Mouse (Mus musculus) megakaryocyte progenitor cell, adult 5-6 weeks (primary cell): ENCODE data around the gene Man2c1. TPM values are rescaled to one million over a fixed set of nuclear protein-coding genes. Genes with fewer than 3 reads are reported as not detected.
A peak's percentile ranks its signal among the peaks of the same experiment; 100 is the strongest.

Source experiments
- ATAC-seq: replicated peaks from 2 replicates; pipeline ENCODE4 v1.8.0; 2016; ENCODE audit warnings: mild to moderate bottlenecking, moderate TSS enrichment, inconsistent platforms; ENCODE audit not compliant: poor library complexity
- total RNA-seq, 2 experiments: library from RNA; stranded (forward) in 1 of 2; stranded (reverse) in 1 of 2; fragments of 157-497, 149-512 nt in 1 of 2; fragments of 200-1000 nt in 1 of 2; gene quantifications; 2 replicates each; pipeline versions ENCODE4 v1.2.3 to v1.2.4; 2015 to 2017

Man2c1 gene
- total RNA-seq, 2 experiments from 2014 or later, result 50.6 to 53.8 TPM

DNA sequence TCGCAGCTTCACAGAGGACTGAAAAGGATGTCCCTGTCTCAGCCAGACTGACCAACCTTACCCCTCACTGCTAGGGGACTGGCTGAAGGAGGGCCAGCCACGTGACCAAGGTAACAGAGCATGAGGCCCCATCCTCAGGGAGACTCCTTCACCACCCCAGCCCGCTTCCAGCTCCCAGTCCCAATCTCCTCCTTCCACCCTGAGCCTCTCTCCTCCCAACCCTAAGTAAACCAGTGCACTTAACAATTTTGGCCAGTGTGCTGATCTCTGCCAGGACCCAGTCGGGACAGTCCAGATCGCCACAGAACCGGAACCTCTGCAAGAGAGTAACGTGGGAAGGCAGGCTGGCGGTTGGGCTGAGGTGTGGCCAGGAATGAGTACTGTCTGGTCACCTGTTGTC, 26.3 kb downstream of the Man2c1 start:
- ATAC-seq, result no peak

DNA sequence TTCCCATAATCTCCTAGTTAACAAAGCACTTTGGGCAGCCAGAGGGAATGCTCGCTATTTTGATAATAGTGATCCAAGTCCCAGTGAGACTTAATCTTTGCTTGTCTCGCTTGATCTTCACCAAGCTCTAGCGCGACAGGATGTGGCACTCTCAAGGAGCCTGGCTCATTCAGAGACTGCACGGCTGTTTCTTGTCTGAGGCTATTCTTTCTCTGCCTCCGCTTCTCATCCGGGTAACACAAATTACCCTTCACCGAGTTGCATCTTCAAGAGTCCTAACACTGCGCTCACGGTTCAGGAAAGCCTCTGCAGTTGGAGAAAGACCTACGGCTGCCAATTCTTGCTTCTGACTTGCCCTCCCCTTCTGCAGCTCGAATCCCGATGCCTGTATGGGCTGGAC, 27.0 kb downstream of the Man2c1 start:
- no peak for ATAC-seq

DNA sequence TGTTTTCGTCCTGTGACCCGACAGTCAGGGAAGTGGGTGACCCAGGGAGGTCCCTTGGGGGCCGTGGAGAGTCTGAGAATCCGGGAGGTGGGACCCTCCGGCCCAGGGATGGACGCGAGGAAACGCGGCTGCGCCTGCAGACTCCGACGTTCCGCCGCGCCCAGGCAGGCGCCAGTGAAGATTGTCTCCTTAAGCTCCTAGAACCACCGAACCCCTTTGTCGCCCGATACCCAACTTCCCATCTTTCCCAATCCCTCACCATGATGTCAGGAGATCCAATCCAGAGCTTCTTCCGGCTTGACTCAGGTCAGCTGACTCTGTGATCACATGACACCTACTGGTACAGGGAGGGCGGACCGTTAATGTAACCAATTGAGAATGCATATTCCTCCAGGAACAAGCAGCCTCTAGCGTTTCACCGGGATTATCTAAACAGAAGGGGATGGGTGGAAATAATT, 27.6 kb downstream of the Man2c1 start, which contains the start of gene Commd4:
TSS of gene Commd4 (minus strand) at position 319 of the 458 bp plus-strand sequence.
- ATAC-seq, result peak; percentile 86

DNA sequence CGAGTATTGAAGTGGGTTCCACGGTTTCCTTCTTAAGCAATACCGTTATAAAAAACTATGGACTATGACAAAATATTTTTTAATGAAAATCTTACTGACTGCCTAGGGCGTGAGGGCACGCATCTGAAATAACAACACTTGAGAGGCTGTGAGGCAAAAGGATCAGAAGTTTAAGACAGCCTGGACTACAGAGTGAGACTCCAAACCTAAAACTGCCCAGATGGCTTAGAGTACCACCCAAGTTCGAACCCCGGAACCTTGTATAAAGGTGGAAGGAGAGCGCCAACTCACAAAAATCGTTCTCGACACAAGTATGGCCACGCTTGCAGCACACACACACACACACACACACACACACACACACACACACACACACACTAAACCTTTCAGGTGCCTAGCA, 28.0 kb downstream of the Man2c1 start:
- ATAC-seq, result no peak

DNA sequence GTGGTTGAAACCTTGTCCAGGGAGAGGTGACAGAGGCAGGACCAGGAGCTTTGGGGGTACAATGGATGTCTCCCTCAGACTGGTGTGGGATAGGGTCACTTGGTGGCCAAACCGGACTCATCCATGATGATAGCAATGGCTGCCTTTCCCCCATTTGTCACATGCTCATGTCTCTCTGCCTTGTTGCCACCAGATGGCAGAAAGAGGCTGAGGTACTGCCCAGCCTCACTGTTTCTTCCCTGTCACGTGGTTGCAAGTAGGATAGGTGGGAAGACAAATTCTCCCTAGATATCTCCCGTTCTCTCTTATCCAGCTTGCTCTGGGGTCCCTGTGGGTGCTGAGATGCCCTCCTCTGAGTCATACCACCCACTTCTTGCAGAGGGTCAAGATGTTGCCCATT, 32.0 kb downstream of the Man2c1 start:
- peak; percentile 64 for ATAC-seq

DNA sequence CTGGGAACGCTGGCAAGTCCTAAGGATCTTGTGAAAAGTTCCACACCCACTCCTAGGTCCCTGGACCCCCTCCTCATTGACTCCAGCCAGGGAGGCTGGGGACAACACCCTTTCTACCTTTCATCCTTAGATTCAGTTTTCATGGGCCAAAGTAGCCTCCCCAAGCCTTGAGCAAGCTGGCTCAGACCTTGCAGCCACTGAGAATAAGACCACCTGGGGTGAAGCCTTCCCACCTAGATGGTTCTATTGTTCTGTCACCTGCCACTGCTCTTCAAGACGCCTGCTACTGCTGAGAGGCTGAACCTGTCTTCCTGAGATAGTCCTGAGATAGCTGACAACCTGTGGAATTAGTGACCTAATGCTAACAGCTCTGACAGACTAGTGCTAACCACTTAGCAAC, 32.6 kb downstream of the Man2c1 start:
- no peak for ATAC-seq

DNA sequence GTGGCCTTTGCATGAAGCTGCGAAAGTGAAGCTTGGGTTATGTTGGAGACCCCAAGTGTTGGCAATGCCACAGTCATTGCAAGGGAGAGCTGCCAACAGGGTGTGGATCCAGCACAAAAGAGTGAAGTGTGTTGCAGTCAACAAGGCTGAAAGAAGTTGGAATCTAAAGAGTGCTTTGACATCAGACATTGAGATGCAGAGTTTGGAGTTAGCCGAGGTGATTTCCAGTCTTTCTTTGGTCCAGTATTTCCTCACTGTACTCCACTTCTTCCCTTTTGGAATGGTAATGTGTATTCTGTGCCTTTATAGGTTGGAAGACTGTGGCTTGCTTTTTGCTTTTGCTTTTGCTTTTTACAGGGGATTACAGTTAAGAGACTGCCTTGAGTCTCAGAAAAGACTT, 35.7 kb downstream of the Man2c1 start:
- ATAC-seq, result no peak

DNA sequence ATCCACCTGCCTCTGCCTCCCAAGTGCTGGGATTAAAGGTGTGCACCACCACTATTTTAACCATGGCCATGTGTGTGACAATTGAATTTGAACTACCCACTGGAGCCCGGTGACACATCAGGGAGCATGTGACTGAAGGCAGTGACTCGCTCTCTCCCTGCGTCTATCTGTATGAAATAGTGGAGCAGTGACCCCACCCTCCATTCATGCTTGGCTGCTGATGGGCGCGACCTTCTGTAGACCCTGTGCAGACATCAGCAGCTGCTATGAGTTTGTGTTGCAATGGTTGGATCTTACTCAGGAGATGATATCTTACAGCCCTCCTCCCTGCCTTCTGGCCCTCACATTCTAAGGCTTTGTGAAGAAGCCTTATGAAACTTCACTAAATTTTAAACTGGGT, 37.9 kb downstream of the Man2c1 start:
- no peak for ATAC-seq

Other genes with a start within 250 kb of the Man2c1 start
- 3.3 TPM in 2 replicates for gene Snx33, start 202.3 kb upstream of the Man2c1 start, total RNA-seq (2015)
- 2.8 TPM in 2 replicates for gene Snx33, start 202.3 kb upstream of the Man2c1 start, total RNA-seq (2017)
- gene Imp3, start 193.2 kb upstream of the Man2c1 start, total RNA-seq (2015), result 138 and 147 TPM in 2 replicates
- 68.5 and 77.3 TPM in 2 replicates for gene Imp3, start 193.2 kb upstream of the Man2c1 start, total RNA-seq (2017)
- gene Snupn, start 179.8 kb upstream of the Man2c1 start, total RNA-seq (2015), result 10.3 and 12.1 TPM in 2 replicates
- 9.0 and 9.4 TPM in 2 replicates for gene Snupn, start 179.8 kb upstream of the Man2c1 start, total RNA-seq (2017)
- 10.6 and 14.5 TPM in 2 replicates for gene Ptpn9, start 135.8 kb upstream of the Man2c1 start, total RNA-seq (2015)
- 9.1 and 10.7 TPM in 2 replicates for gene Ptpn9, start 135.8 kb upstream of the Man2c1 start, total RNA-seq (2017)
- gene Sin3a, start 58.6 kb upstream of the Man2c1 start, total RNA-seq (2015), result 81.5 and 89.2 TPM in 2 replicates
- 81.3 and 127 TPM in 2 replicates for gene Sin3a, start 58.6 kb upstream of the Man2c1 start, total RNA-seq (2017)
- 3.5 and 4.1 TPM in 2 replicates for gene Neil1, start 17.6 kb downstream of the Man2c1 start, total RNA-seq (2015)
- gene Neil1, start 17.6 kb downstream of the Man2c1 start, total RNA-seq (2017), result 2.4 and 4.9 TPM in 2 replicates
- 74.4 and 76.3 TPM in 2 replicates for gene Commd4, start 27.6 kb downstream of the Man2c1 start, total RNA-seq (2015)
- 92.0 and 128 TPM in 2 replicates for gene Commd4, start 27.6 kb downstream of the Man2c1 start, total RNA-seq (2017)
- not detected in 2 replicates for gene Trcg1, start 105.9 kb downstream of the Man2c1 start, total RNA-seq (2015)
- gene Trcg1, start 105.9 kb downstream of the Man2c1 start, total RNA-seq (2017), result not detected in 2 replicates
- gene 1700017B05Rik, start 131.9 kb downstream of the Man2c1 start, total RNA-seq (2015), result 33.8 and 42.4 TPM in 2 replicates
- 17.8 and 25.6 TPM in 2 replicates for gene 1700017B05Rik, start 131.9 kb downstream of the Man2c1 start, total RNA-seq (2017)